8 mouse cellular contexts compared by ENCODE assay signal in genomic region chr6:32377181-32377580, GRCm38 (mm10).
DNase-seq lines count a peak whose midpoint lies in the region; ATAC-seq lines count a peak whose summit lies in the region.
"Had no signal": no experiment of that assay in that cellular context is flagged by ENCODE, and none has a peak within 500 bp of the region (broad histone marks: within the 10 kb centered on the region; RNA-seq: fewer than 3 reads in every experiment).

No protein-coding gene starts in this region.

- peaks cover 21% of the 10 kb centered on the region for H3K4me1 ChIP-seq in heart, embryonic 15.5 days (replicated peaks)

- DNase-seq in right cerebral cortex, adult 18-20 months, result peak; percentile 39
- DNase-seq in right cerebral cortex, postnatal 25 days, result no peak
- DNase-seq in cerebellum, postnatal 10 days, result peak; percentile 86 to 88
- DNase-seq in layer of hippocampus, postnatal 10 days (ENCODE audit: low spot score in 2 of 2), result peak; percentile 40 to 59
- peak; percentile 12 for DNase-seq in telencephalon, adult 2 months (ENCODE audit: low read depth, low spot score)
- no peak for DNase-seq in ovary, postnatal 36 days (ENCODE audit: low spot score)
- DNase-seq: lung, embryonic 14.5 days had no signal

- H3K4me3 ChIP-seq in heart, embryonic 15.5 days, result no peak overlapping the region

- H3K9ac ChIP-seq in heart, embryonic 15.5 days, result no peak overlapping the region; the same call in 1 of the 2 replicates
- H3K9ac ChIP-seq: lung, embryonic 14.5 days had no signal

- H3K9me3 ChIP-seq in heart, embryonic 15.5 days (replicated peaks), result no peaks in the 10 kb centered on the region

- no peaks in the 10 kb centered on the region for H3K27me3 ChIP-seq in heart, embryonic 15.5 days

- peak; percentile 61 for ATAC-seq in heart, embryonic 15.5 days (replicated peaks; ENCODE audit: insufficient number of reproducible peaks, insufficient read depth, low FRiP score, low read depth)

- H3K27ac ChIP-seq in heart, embryonic 15.5 days, result peak overlapping the region; percentile 5

- peak overlapping the region; percentile 27 for H3K4me2 ChIP-seq in heart, embryonic 15.5 days
- H3K4me2 ChIP-seq: lung, embryonic 14.5 days had no signal

- no peaks in the 10 kb centered on the region for H3K36me3 ChIP-seq in heart, embryonic 15.5 days

- 32% methylated on average over 8 of the region's 8 CpGs for WGBS in heart, embryonic 15.5 days

Comparison
In these comparisons a context has a peak if more than half of its experiments do, and no peak if none do; other contexts are left out.
1. DNase-seq: peak in right cerebral cortex, adult 18-20 months (single experiment), cerebellum, postnatal 10 days (2 of 2), layer of hippocampus, postnatal 10 days (2 of 2) and telencephalon, adult 2 months (single experiment); none in right cerebral cortex, postnatal 25 days (single experiment) and ovary, postnatal 36 days (single experiment).